Mouse (Mus musculus) embryo, embryonic 10 days (tissue): ENCODE measurements around the gene Gtf2a2.
A peak's percentile ranks its signal among the peaks of the same experiment; 100 is the strongest.
"Not testable (repeated sequence)": the region's sequence is repeated elsewhere in the genome, so short reads cannot be mapped to it uniquely, and the experiment has no call there.

Experiments used
- DNase-seq: peaks from one replicate; pipeline ENCODE4 v3.0.0-alpha.2; 2015; ENCODE audit warnings: low spot score

Gtf2a2 gene

GRCm38 (mm10) chr9:70021610-70022009, 9.3 kb downstream of the Gtf2a2 start:
- no peak for DNase-seq

GRCm38 (mm10) chr9:70022083-70022482, 9.7 kb downstream of the Gtf2a2 start:
- DNase-seq = no peak

GRCm38 (mm10) chr9:70023615-70024014, 11.3 kb downstream of the Gtf2a2 start:
- not testable (repeated sequence) for DNase-seq

- no peak for DNase-seq
Observed at GRCm38 (mm10) chr9:70024648-70025047, 12.3 kb downstream of the Gtf2a2 start.

GRCm38 (mm10) chr9:70025365-70026012, 13.1 kb downstream of the Gtf2a2 start:
- no peak for DNase-seq

- DNase-seq = no peak
Observed at GRCm38 (mm10) chr9:70032167-70032566, 19.8 kb downstream of the Gtf2a2 start.

GRCm38 (mm10) chr9:70033056-70033455, 20.7 kb downstream of the Gtf2a2 start:
- DNase-seq = no peak

GRCm38 (mm10) chr9:70034702-70035101, 22.4 kb downstream of the Gtf2a2 start:
- DNase-seq = no peak

GRCm38 (mm10) chr9:70036646-70037045, 24.3 kb downstream of the Gtf2a2 start:
- DNase-seq = no peak

GRCm38 (mm10) chr9:70037988-70038387, 25.6 kb downstream of the Gtf2a2 start, which contains the start of gene Gcnt3:
TSS of gene Gcnt3 (minus strand) at chr9:70038088.
- DNase-seq = no peak

- DNase-seq = no peak
Observed at GRCm38 (mm10) chr9:70039597-70040385, 27.4 kb downstream of the Gtf2a2 start.

GRCm38 (mm10) chr9:70040570-70040969, 28.2 kb downstream of the Gtf2a2 start:
- DNase-seq = no peak

GRCm38 (mm10) chr9:70042137-70042536, 29.8 kb downstream of the Gtf2a2 start:
- no peak for DNase-seq

- no peak for DNase-seq
Observed at GRCm38 (mm10) chr9:70042935-70043334, 30.6 kb downstream of the Gtf2a2 start.

- DNase-seq = no peak
Observed at GRCm38 (mm10) chr9:70044865-70045264, 32.5 kb downstream of the Gtf2a2 start.

- DNase-seq = no peak
Observed at GRCm38 (mm10) chr9:70046255-70046654, 33.9 kb downstream of the Gtf2a2 start.

- peak; percentile 41 for DNase-seq
Observed at GRCm38 (mm10) chr9:70047839-70048238, 35.5 kb downstream of the Gtf2a2 start.

- no peak for DNase-seq
Observed at GRCm38 (mm10) chr9:70048280-70048679, 35.9 kb downstream of the Gtf2a2 start.

- no peak for DNase-seq
Observed at GRCm38 (mm10) chr9:70048751-70049415, 36.5 kb downstream of the Gtf2a2 start.

GRCm38 (mm10) chr9:70049416-70049783, 37.0 kb downstream of the Gtf2a2 start:
- DNase-seq = no peak

GRCm38 (mm10) chr9:70049839-70050238, 37.5 kb downstream of the Gtf2a2 start:
- no peak for DNase-seq

GRCm38 (mm10) chr9:70052730-70053129, 40.4 kb downstream of the Gtf2a2 start:
- DNase-seq = no peak

- DNase-seq = no peak
Observed at GRCm38 (mm10) chr9:70053411-70053810, 41.1 kb downstream of the Gtf2a2 start.
